Mouse (Mus musculus) frontal cortex, postnatal 36 days (tissue): ENCODE measurements around the gene Hpcal1.
A peak's percentile ranks its signal among the peaks of the same experiment; 100 is the strongest.
"Not testable (repeated sequence)": the region's sequence is repeated elsewhere in the genome, so short reads cannot be mapped to it uniquely, and the experiment has no call there.

Experiments used
- DNase-seq, 2 experiments: peaks; one replicate each; pipeline ENCODE4 v3.0.0; 2022; ENCODE audit warnings: low spot score in 2 of 2

Gene Hpcal1

DNA sequence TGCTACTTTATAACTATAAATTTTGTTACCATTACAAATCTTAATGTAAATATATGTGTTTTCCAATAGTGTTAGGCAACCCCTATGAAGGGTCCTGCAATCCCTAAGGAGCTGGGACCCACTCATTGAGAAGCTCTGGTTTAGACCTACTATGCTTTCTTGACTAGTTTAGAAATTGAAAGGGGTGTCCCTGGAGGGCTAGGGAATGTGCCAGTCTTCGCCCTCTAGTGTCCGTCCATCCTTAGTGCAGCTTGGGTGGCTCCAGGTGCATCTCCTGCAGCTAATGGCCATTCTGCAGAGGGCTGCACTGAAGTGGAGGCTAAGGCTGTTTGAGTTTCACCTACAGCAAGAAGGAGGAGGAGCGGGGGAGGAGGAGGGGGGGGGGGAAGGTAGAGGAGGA, 87.7 kb downstream of the Hpcal1 start:
- DNase-seq: peak; percentile 4 to 33

DNA sequence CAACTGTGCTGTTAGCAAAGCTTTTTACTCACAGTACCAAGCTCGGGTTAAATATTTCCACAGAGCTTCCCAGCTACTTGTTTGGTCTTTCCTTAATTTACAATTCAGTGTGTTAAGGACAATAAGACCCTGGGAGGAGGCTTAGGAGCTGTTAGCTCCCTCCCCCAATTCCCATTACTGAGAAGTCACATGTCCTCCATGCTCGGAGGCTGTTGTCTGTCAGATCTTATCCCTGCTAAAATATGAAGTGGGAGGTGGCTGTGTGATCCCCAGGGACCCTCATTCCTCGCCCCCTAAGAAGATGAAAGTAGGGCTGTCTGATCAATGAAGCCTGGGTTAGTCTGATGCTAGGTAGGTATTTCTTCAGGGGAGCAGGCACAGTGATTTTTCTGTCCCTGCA, 88.4 kb downstream of the Hpcal1 start:
- DNase-seq: no peak

DNA sequence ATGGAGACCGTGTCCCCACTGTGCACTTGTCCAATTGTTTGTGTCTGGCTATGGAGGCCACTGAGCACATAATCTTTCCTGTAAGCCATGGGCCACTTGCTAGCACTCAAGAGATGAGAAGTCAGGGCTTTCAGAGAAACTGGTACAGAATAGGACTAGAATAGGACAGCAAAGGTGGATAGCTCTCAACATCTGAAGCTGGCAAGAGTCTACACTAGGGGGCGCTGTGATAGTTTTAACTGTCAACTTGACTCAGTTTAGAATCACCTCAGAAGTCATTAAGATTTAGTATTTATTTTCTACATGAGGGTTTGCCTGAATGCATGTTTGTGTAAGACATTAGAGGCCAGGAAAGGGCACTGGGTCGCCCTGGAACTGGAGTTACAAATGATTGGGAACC, 98.8 kb downstream of the Hpcal1 start:
- no peak for DNase-seq

DNA sequence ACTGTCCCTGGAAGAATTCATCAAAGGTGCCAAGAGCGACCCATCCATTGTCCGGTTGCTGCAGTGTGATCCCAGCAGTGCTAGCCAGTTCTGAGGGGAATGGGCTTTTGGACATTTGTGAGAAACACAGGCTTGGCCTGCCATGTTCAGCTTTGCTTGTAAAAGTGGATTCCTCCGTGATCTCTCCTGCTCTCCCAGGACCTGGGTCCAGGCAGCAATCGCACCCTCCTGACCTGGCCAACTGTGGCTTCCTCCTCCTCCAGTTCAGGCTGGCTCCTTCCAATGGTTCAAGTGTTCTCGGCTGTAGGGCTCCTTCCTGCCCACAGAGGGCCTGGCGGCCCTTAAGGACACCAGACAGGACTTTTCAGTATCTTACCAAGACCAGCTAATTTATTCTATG, 100.5 kb downstream of the Hpcal1 start:
- no peak for DNase-seq

DNA sequence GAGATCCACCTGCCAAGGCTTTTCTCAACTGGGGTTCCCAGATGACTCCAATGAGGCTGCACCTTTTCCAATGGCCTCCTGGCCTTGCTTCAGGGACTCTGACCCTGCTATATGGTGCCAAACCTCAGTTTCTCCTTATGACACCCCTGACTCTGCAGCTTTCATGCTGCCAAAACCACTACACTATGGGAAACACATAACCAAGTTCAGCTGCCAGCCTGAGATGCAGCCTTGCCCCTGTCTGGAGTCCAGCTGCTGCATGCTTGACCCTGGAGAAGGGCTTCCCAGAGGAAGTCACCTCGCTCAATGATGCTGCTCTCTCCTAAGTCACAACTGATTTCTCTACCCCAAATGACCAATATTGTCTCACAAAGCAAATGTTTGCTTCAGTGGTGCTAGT, 102.1 kb downstream of the Hpcal1 start:
- DNase-seq: no peak

DNA sequence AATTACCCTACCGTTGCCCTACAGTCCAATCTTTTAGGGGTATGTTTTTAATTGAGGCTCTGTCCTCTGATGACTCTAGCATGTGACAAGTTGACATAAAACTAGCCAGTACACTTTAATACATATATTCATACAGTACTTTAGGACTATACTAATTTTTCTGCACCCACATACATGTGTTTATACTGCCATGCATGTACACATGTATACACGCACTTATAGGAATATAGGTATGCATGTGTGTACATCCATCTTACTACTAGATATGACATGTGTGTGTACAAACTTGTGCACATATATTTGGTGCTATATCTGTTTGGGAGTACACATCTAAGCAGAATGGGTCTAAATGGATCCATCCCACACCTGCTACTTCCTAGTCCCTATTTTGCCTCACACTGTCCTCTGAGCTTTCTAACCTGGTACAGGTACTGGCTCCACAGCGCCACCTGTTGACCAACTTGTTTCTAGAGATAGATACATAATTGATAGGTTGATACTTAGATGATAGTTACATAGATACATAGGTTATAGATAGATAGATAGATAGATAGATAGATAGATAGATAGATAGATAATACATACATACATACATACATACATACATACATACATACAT, 105.1 kb downstream of the Hpcal1 start:
- peak; percentile 39 to 59 for DNase-seq

DNA sequence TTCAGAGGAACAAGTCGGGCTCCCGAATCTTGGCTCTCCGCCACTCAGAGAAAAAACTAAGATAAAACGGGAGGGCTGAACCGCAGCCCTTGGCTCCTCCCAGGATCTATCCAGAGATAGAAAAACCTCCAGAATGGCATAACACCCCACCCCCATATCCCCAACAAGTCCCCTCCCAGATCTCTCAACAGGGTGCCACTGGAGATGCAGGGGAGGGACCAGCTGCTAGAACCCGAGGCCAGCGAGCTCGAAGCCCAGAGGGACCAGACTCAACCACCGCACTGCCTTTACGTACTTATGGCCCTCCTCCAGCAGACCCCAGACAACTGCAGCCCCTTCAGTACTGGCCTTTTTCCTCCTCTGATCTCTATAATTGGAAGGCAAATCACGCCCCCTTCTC, 107.6 kb downstream of the Hpcal1 start:
- not testable (repeated sequence) for DNase-seq

DNA sequence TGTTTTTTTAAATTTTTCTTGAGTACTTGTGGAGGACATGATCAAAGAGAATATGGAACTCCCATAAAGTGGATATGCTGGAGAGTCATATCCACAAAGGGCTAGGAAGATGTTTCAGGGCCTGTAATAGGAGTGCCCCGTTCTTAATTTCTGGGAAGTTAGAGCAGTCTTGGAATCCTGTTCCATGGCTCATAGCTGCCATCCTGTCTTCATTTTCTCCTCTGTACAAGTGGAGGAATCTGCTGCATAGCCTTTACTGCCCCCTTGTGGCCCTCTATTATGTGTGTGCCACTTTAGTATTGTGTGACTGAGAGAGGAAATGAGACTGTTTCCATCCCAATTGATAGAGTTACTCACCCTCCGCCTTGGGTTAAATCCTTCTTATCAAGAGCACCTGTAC, 117.9 kb downstream of the Hpcal1 start:
- peak; percentile 57 to 82 for DNase-seq

DNA sequence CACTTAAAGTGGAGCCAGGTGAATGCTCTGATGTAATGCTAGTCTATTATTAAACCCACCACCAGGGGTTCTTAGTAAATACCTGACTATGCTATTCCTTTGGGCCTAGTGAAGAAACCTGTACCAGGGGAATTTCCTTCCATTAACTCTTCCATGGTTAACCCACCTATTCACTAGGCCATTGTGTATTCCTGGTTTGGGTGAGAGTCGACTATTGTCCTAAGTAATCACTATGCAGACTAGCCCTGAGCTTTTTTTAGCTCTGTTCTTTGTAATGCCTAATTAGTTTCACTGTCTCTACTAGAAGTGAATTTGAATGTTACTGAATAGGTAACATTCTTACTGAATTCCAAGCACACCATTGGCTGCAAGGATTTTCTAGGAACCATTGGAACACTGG, 144.6 kb downstream of the Hpcal1 start:
- not testable (repeated sequence) for DNase-seq
